Mouse (Mus musculus) adrenal gland, adult 8-10 months (tissue): Measurements from ENCODE around the gene Olfr495. TPM values are rescaled to one million over a fixed set of nuclear protein-coding genes. Genes with fewer than 3 reads are reported as not detected.

Experiments used
- DNase-seq: peaks from one replicate; pipeline ENCODE4 v3.0.0; 2022
- total RNA-seq, 4 experiments: library from RNA; stranded (reverse); gene quantifications; 2 replicates each; pipeline ENCODE4 v1.2.4; 2022

Gene Olfr495
- total RNA-seq = not detected

GRCm38 (mm10) chr7:108392867-108393266 lies at the start of gene Olfr495:
TSS of gene Olfr495 (plus strand) at chr7:108393167.
- no peak for DNase-seq

GRCm38 (mm10) chr7:108346879-108347278 lies 46.1 kb upstream of the Olfr495 start, which contains the start of gene Olfr493:
TSS of gene Olfr493 (minus strand) at chr7:108346979.
- DNase-seq = no peak

GRCm38 (mm10) chr7:108365035-108365434 lies 27.9 kb upstream of the Olfr495 start, which contains the start of gene Olfr494:
TSS of gene Olfr494 (plus strand) at chr7:108365335.
- no peak for DNase-seq

- DNase-seq = no peak
Measured at GRCm38 (mm10) chr7:108420121-108420520, 27.2 kb downstream of the Olfr495 start, which contains the start of gene Olfr497. TSS of gene Olfr497 (plus strand) at chr7:108420421.

Other genes with a start within 250 kb of the Olfr495 start
- not detected for gene Olfr485, start 233.3 kb upstream of the Olfr495 start, total RNA-seq
- not detected for gene Olfr486, start 220.4 kb upstream of the Olfr495 start, total RNA-seq
- not detected for gene Olfr487, start 178.5 kb upstream of the Olfr495 start, total RNA-seq
- gene Olfr488, start 134.8 kb upstream of the Olfr495 start, total RNA-seq = not detected
- gene Olfr490, start 104.2 kb upstream of the Olfr495 start, total RNA-seq = not detected
- gene Olfr491, start 79.7 kb upstream of the Olfr495 start, total RNA-seq = not detected
- gene Olfr492, start 69.5 kb upstream of the Olfr495 start, total RNA-seq = not detected
- not detected for gene Olfr493, start 46.2 kb upstream of the Olfr495 start, total RNA-seq
- gene Olfr494, start 27.8 kb upstream of the Olfr495 start, total RNA-seq = not detected
- not detected for gene Olfr497, start 27.3 kb downstream of the Olfr495 start, total RNA-seq
- gene Olfr498, start 72.2 kb downstream of the Olfr495 start, total RNA-seq = not detected
- gene Olfr502, start 131.9 kb downstream of the Olfr495 start, total RNA-seq = not detected
- gene Olfr503, start 151.4 kb downstream of the Olfr495 start, total RNA-seq = not detected
- gene Olfr504, start 172.6 kb downstream of the Olfr495 start, total RNA-seq = not detected
- gene Olfr506, start 217.6 kb downstream of the Olfr495 start, total RNA-seq = not detected
- gene Olfr507, start 228.6 kb downstream of the Olfr495 start, total RNA-seq = not detected
- gene Olfr508, start 236.8 kb downstream of the Olfr495 start, total RNA-seq = not detected